Mouse (Mus musculus) stomach, postnatal 0 days (tissue): ENCODE measurements at regions not wholly inside any gene's neighbourhood (a gene's known extent, or its start where the extent isn't known, plus 50 kb on each side); places are given as distances from the start of the nearest gene placed in this dataset.
"Not testable (repeated sequence)": the region's sequence is repeated elsewhere in the genome, so short reads cannot be mapped to it uniquely, and the experiment has no call there.

Source experiments
- ATAC-seq: fragments of 200-750 bp; cut with Nextera tagmentation; 2 replicates; pipeline ENCODE4 v1.8.0; 2017; ENCODE audit not compliant: low FRiP score, low TSS enrichment
- DNase-seq: peaks from one replicate; pipeline ENCODE4 v3.0.0-alpha.2; 2016; ENCODE audit warnings: low spot score
- H3K27ac ChIP-seq: fragments of 300-500 bp; sonication (generic); replicated peaks from 2 replicates; pipeline ENCODE4 v1.5.1; 2014; ENCODE audit warnings: mild to moderate bottlenecking, control low read depth
- H3K27me3 ChIP-seq: fragments of 300-500 bp; sonication (generic); 2 replicates; pipeline ENCODE4 v1.6.1; 2014; ENCODE audit warnings: low read length; ENCODE audit not compliant: control insufficient read depth, insufficient read depth
- H3K36me3 ChIP-seq: fragments of 300-500 bp; sonication (generic); 2 replicates; pipeline ENCODE4 v1.6.1; 2014; ENCODE audit warnings: low read length, mixed read lengths; ENCODE audit not compliant: control insufficient read depth, insufficient read depth
- H3K4me1 ChIP-seq: fragments of 300-500 bp; sonication (generic); replicated peaks from 2 replicates; pipeline ENCODE4 v1.6.1; 2014; ENCODE audit warnings: antibody characterized with exemption; ENCODE audit not compliant: control insufficient read depth, insufficient read depth
- H3K4me2 ChIP-seq: fragments of 300-500 bp; sonication (generic); replicated peaks from 2 replicates; pipeline ENCODE4 v1.6.1; 2014; ENCODE audit warnings: low read depth, mild to moderate bottlenecking, control low read depth, moderate library complexity
- H3K4me3 ChIP-seq: fragments of 300-500 bp; sonication (generic); 2 replicates; pipeline ENCODE4 v1.5.1; 2014; ENCODE audit warnings: low read depth, low read length, control low read depth
- H3K9ac ChIP-seq: fragments of 300-500 bp; sonication (generic); 2 replicates; pipeline ENCODE4 v1.6.1; 2014; ENCODE audit warnings: mild to moderate bottlenecking, low read length, control low read depth, mixed read lengths
- H3K9me3 ChIP-seq: fragments of 300-500 bp; sonication (generic); 2 replicates; pipeline ENCODE4 v1.6.1; 2016; ENCODE audit warnings: low read length; ENCODE audit not compliant: control insufficient read depth
- CTCF ChIP-seq: IDR thresholded peaks from 2 replicates; pipeline ENCODE4 v1.5.1; 2016; ENCODE audit warnings: antibody characterized with exemption, low read depth, mild to moderate bottlenecking, moderate library complexity
- EP300 ChIP-seq: optimal IDR thresholded peaks from 2 replicates; pipeline ENCODE3; 2016; ENCODE audit warnings: antibody characterized with exemption
- WGBS: fragments of 180-500 bp; shearing (Covaris S2); extraction: QIAGEN DNeasy Blood & Tissue Kit; methylation state at CpG from one replicate; pipeline ENCODE4 v1.1.7; 2014; 5-methylcytosine and 5-hydroxymethylcytosine counted together

GRCm38 (mm10) chr8:37062012-37062944, 68.9 kb downstream of the AI429214 start:
- H3K9me3 ChIP-seq: no peaks in the 10 kb centered on the region
- H3K4me3 ChIP-seq: no peak overlapping the region
- H3K4me1 ChIP-seq: no peaks in the 10 kb centered on the region
- DNase-seq (peak; percentile 79), ATAC-seq (peak; percentile 83)
- H3K4me2 ChIP-seq: no peak overlapping the region
- H3K9ac ChIP-seq: no peak overlapping the region
- TF ChIP-seq CTCF (peak; percentile 97), EP300 (no peak)
- H3K27ac ChIP-seq: no peak overlapping the region
- H3K36me3 ChIP-seq: no peaks in the 10 kb centered on the region
- no peaks in the 10 kb centered on the region for H3K27me3 ChIP-seq
- WGBS: 34% methylated on average over 13 of the region's 13 CpGs

- H3K27me3 ChIP-seq: no peaks in the 10 kb centered on the region
- DNase-seq (peak; percentile 73), ATAC-seq (peak; percentile 45; the same call in 1 of the 2 replicates)
- H3K4me3 ChIP-seq: no peak overlapping the region
- WGBS: 19% methylated on average over 12 of the region's 12 CpGs
- no peak overlapping the region for H3K27ac ChIP-seq
- TF ChIP-seq CTCF: peak; percentile 93
- no peak for TF ChIP-seq EP300
- no peak overlapping the region for H3K9ac ChIP-seq
- H3K4me2 ChIP-seq: no peak overlapping the region
- H3K36me3 ChIP-seq: no peaks in the 10 kb centered on the region
- no peaks in the 10 kb centered on the region for H3K4me1 ChIP-seq
- H3K9me3 ChIP-seq: no peaks in the 10 kb centered on the region
These were observed 70.4 kb downstream of the AI429214 start for GRCm38 (mm10) chr8:37063764-37064331.

GRCm38 (mm10) chr8:37072905-37073304, 79.5 kb downstream of the AI429214 start:
- TF ChIP-seq CTCF (peak; percentile 69), EP300 (no peak)
- ATAC-seq: no peak
- WGBS: 29% methylated on average over 2 of the region's 2 CpGs
- no peaks in the 10 kb centered on the region for H3K27me3 ChIP-seq
- H3K27ac ChIP-seq: no peak overlapping the region
- no peak overlapping the region for H3K4me2 ChIP-seq
- H3K9me3 ChIP-seq: no peaks in the 10 kb centered on the region
- DNase-seq: no peak
- H3K4me1 ChIP-seq: no peaks in the 10 kb centered on the region
- no peak overlapping the region for H3K4me3 ChIP-seq
- H3K9ac ChIP-seq: no peak overlapping the region
- no peaks in the 10 kb centered on the region for H3K36me3 ChIP-seq

GRCm38 (mm10) chr8:37099727-37100126, 106.3 kb downstream of the AI429214 start:
- H3K4me2 ChIP-seq: no peak overlapping the region
- H3K9ac ChIP-seq: no peak overlapping the region
- no peak overlapping the region for H3K4me3 ChIP-seq
- H3K27me3 ChIP-seq: no peaks in the 10 kb centered on the region
- ATAC-seq: no peak
- H3K36me3 ChIP-seq: no peaks in the 10 kb centered on the region
- no peak for TF ChIP-seq CTCF
- TF ChIP-seq EP300: no peak
- no peak overlapping the region for H3K27ac ChIP-seq
- no peaks in the 10 kb centered on the region for H3K9me3 ChIP-seq
- DNase-seq: no peak
- WGBS: 67% methylated on average over 2 of the region's 2 CpGs
- H3K4me1 ChIP-seq: no peaks in the 10 kb centered on the region

- not testable (repeated sequence) for H3K27me3 ChIP-seq, DNase-seq, H3K27ac ChIP-seq, H3K36me3 ChIP-seq, H3K9me3 ChIP-seq, H3K4me1 ChIP-seq, H3K4me2 ChIP-seq, ATAC-seq, H3K9ac ChIP-seq, H3K4me3 ChIP-seq
These were observed 119.0 kb downstream of the AI429214 start for GRCm38 (mm10) chr8:37112386-37112785.

- DNase-seq (no peak), ATAC-seq (no peak)
- Histone ChIP-seq H3K4me1 (no peaks in the 10 kb centered on the region), H3K27ac (no peak overlapping the region), H3K9me3 (no peaks in the 10 kb centered on the region), H3K36me3 (no peaks in the 10 kb centered on the region), H3K4me2 (no peak overlapping the region), H3K4me3 (no peak overlapping the region), H3K27me3 (no peaks in the 10 kb centered on the region), H3K9ac (no peak overlapping the region)
- TF ChIP-seq EP300 (no peak), CTCF (no peak)
These were observed 132.4 kb downstream of the AI429214 start for GRCm38 (mm10) chr8:37125834-37126233.
